Mouse (Mus musculus) stomach, postnatal 0 days (tissue): ENCODE measurements around the gene Anapc5. TPM values are rescaled to one million over a fixed set of nuclear protein-coding genes. Genes with fewer than 3 reads are reported as not detected.

Experiments used
- ATAC-seq: fragments of 200-750 bp; cut with Nextera tagmentation; 2 replicates; pipeline ENCODE4 v1.8.0; 2017; ENCODE audit not compliant: low FRiP score, low TSS enrichment
- DNase-seq: peaks from one replicate; pipeline ENCODE4 v3.0.0-alpha.2; 2016; ENCODE audit warnings: low spot score
- H3K27ac ChIP-seq: fragments of 300-500 bp; sonication (generic); replicated peaks from 2 replicates; pipeline ENCODE4 v1.5.1; 2014; ENCODE audit warnings: mild to moderate bottlenecking, control low read depth
- H3K27me3 ChIP-seq: fragments of 300-500 bp; sonication (generic); 2 replicates; pipeline ENCODE4 v1.6.1; 2014; ENCODE audit warnings: low read length; ENCODE audit not compliant: control insufficient read depth, insufficient read depth
- H3K36me3 ChIP-seq: fragments of 300-500 bp; sonication (generic); 2 replicates; pipeline ENCODE4 v1.6.1; 2014; ENCODE audit warnings: low read length, mixed read lengths; ENCODE audit not compliant: control insufficient read depth, insufficient read depth
- H3K4me1 ChIP-seq: fragments of 300-500 bp; sonication (generic); replicated peaks from 2 replicates; pipeline ENCODE4 v1.6.1; 2014; ENCODE audit warnings: antibody characterized with exemption; ENCODE audit not compliant: control insufficient read depth, insufficient read depth
- H3K4me2 ChIP-seq: fragments of 300-500 bp; sonication (generic); replicated peaks from 2 replicates; pipeline ENCODE4 v1.6.1; 2014; ENCODE audit warnings: low read depth, mild to moderate bottlenecking, control low read depth, moderate library complexity
- H3K4me3 ChIP-seq: fragments of 300-500 bp; sonication (generic); 2 replicates; pipeline ENCODE4 v1.5.1; 2014; ENCODE audit warnings: low read depth, low read length, control low read depth
- H3K9ac ChIP-seq: fragments of 300-500 bp; sonication (generic); 2 replicates; pipeline ENCODE4 v1.6.1; 2014; ENCODE audit warnings: mild to moderate bottlenecking, low read length, control low read depth, mixed read lengths
- H3K9me3 ChIP-seq: fragments of 300-500 bp; sonication (generic); 2 replicates; pipeline ENCODE4 v1.6.1; 2016; ENCODE audit warnings: low read length; ENCODE audit not compliant: control insufficient read depth
- CTCF ChIP-seq: IDR thresholded peaks from 2 replicates; pipeline ENCODE4 v1.5.1; 2016; ENCODE audit warnings: antibody characterized with exemption, low read depth, mild to moderate bottlenecking, moderate library complexity
- EP300 ChIP-seq: optimal IDR thresholded peaks from 2 replicates; pipeline ENCODE3; 2016; ENCODE audit warnings: antibody characterized with exemption
- WGBS: fragments of 180-500 bp; shearing (Covaris S2); extraction: QIAGEN DNeasy Blood & Tissue Kit; methylation state at CpG from one replicate; pipeline ENCODE4 v1.1.7; 2014; 5-methylcytosine and 5-hydroxymethylcytosine counted together
- polyA plus RNA-seq: library from polyadenylated mRNA; unstranded; fragments of >200 nt; fragmentation: Nextera tagmentation; extraction: Ambion mirVana; gene quantifications from 2 replicates; pipeline ENCODE4 v1.2.1, GENCODE M21; 2015

The Anapc5 gene
- polyA plus RNA-seq: 168 and 169 TPM in 2 replicates

DNA sequence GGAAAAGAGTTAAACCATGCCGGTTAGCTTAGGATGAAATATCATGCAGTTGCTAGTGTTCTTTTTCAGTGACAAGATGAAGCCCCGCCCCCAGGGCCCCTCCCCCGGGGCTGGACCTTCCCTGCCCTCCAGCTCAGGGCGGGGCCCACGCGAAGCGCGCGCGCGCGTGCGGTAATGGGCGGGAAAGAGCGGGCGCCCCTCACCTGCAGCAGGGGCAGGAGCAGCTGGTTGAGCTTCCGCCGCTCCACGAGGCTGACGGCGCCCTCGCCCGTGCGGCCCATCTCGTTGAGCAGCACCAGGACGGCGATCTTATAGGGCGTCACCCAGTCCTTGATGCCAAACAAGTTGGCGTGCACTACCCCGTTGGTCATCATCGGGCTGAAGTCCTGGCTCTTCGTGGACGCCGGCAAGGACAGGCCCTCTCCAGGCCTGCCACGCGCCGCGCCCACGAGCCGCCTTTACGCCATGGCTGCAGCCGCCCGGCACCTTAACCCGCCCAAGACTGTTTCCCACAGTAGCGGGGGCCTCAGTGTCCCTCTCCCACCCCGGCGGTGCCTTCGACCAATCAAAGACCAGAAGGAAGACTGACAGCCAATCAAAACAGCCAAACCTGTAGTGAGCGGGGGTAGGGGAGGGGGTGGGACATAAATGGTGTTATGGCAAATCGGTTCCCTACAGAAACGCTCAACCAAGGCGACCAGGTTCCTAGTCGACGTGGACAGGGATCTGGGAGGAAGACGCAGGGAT, at the start of gene Anapc5:
Gene Anapc5, minus strand, starts transcription at position 563 of the 747 bp plus-strand sequence.
- ATAC-seq (peak; percentile 99), DNase-seq (peak; percentile 94)
- peak within 1 kb of the TSS; percentile 97 for H3K27ac ChIP-seq
- no peaks in the 10 kb centered on the region for H3K4me1 ChIP-seq
- H3K9me3 ChIP-seq: no peaks in the 10 kb centered on the region
- peaks cover 18% of the 10 kb centered on the region for H3K36me3 ChIP-seq
- peak within 1 kb of the TSS; percentile 60 for H3K4me2 ChIP-seq
- peak within 1 kb of the TSS; percentile 80 for H3K4me3 ChIP-seq
- TF ChIP-seq CTCF: peak; percentile 1; the same call in 1 of the 2 replicates
- TF ChIP-seq EP300: peak; percentile 74
- WGBS: under 1% methylated on average over 49 of the region's 55 CpGs
- H3K9ac ChIP-seq: peak within 1 kb of the TSS; percentile 81
- no peaks in the 10 kb centered on the region for H3K27me3 ChIP-seq

DNA sequence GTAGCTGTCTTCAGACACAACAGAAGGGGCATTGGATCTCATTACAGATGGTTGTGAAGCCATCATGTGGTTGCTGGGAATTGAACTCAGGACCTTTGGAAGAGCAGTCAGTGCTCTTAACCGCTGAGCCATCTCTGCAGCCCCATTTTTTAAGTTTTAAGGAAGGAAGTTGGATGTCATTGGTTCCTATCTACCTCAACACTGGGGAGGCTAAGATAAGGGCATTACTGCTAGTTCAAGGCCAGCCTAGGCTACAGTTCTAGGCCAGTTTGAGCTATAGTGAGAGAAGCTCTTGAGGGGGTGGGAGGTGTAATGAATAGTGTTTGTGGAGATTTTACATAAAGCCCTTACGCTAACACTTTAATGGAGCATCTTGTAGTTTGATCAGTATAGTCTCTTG, 41.9 kb upstream of the Anapc5 start:
- Histone ChIP-seq H3K4me2 (no peak overlapping the region), H3K4me3 (no peak overlapping the region), H3K27ac (no peak overlapping the region), H3K4me1 (no peaks in the 10 kb centered on the region), H3K27me3 (no peaks in the 10 kb centered on the region), H3K9ac (no peak overlapping the region), H3K36me3 (peaks cover 13% of the 10 kb centered on the region; the same call in 1 of the 2 replicates), H3K9me3 (no peaks in the 10 kb centered on the region)
- no peak for DNase-seq
- no peak for ATAC-seq
- TF ChIP-seq CTCF: no peak
- TF ChIP-seq EP300: no peak
- WGBS: 98% methylated on average over 2 of the region's 2 CpGs

DNA sequence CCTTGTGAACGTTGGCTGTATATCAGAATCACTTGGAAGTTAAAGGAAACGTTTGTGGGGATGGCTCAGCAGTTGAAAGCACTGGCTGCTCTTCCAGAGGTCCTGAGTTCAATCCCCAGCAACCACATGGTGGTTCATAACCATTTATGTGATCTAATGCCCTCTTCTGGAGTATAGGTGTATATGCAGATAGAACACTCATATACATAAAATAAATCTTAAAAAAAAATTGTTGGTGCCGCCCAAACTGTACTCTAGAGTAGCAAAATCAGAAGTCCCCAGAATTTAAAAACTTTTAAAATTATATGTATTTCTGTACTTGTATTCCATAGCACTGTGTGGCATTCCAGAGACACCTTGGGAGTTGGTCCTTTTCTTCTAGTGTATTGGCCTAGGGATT, 34.7 kb upstream of the Anapc5 start:
- Histone ChIP-seq H3K9me3 (no peaks in the 10 kb centered on the region), H3K9ac (no peak overlapping the region), H3K4me3 (no peak overlapping the region), H3K36me3 (no peaks in the 10 kb centered on the region), H3K27ac (no peak overlapping the region), H3K4me2 (no peak overlapping the region), H3K4me1 (0 out of 2 replicates have a peak, but pooled peaks cover 4% of the 10 kb centered on the region), H3K27me3 (no peaks in the 10 kb centered on the region)
- TF ChIP-seq EP300 (no peak), CTCF (peak; percentile 42)
- DNase-seq: no peak
- WGBS: 54% methylated on average over 3 of the region's 3 CpGs
- no peak for ATAC-seq

DNA sequence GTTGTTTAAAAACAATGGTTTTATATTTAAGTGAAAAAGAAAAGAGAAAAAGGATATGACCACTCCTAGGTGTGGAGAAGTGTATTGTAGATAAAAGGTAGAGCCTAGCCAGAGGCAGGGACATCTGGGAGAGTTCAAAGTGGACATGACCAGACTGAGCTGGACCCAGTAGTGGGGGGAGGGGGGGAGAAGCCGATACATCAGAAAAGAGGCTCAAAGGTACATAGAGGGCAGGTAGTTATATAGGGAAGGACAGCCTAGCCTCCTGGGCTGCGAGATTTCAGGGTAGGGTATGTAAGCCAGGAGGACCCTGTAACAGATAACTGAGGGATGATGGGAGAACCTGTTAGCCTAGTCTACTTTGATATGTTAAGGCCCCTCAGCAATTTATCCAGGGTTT, 31.5 kb upstream of the Anapc5 start:
- WGBS: 66% methylated on average over 2 of the region's 2 CpGs

DNA sequence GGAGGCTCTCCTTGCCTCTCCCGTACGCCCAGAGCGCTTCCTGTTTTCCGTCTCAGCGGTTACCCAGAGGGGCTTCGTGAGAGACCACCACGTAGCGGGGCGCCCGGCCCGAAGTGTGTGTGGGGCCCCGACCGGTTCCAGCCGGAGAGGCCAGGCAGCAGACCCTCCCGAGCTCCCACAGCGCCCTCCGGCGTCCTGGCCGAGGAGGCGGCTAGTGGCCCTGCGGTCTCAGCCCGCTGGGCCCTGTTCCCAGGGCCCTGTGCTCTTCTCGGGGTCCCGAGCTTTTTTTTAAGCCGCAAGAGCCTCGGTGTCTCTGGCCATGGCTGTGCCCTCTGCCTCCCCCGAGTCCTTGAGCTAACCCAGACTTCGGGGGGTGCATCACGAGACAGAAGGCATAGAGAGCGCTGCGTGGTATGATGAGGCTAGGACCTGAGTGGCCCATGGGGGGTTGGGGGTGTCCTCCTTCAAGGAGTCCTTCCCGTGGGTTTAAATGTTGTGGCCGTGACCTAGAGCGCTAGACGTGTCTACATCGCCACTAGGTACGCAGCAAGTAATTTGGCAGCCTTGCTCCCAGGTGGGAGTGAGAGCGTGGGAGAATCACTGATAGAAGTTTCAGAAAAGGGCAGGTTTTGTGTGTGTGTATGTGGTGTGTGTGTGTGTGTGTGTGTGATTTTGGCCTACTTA, 29.3 kb upstream of the Anapc5 start:
- peak; percentile 70 for TF ChIP-seq CTCF
- TF ChIP-seq EP300: no peak
- Histone ChIP-seq H3K27me3 (no peaks in the 10 kb centered on the region), H3K9ac (peak overlapping the region; percentile 92), H3K4me2 (peak overlapping the region; percentile 96), H3K36me3 (no peaks in the 10 kb centered on the region), H3K27ac (peak overlapping the region; percentile 93), H3K9me3 (no peaks in the 10 kb centered on the region), H3K4me1 (0 out of 2 replicates have a peak, but pooled peaks cover 4% of the 10 kb centered on the region), H3K4me3 (peak overlapping the region; percentile 76)
- DNase-seq (peak; percentile 78), ATAC-seq (peak; percentile 84)
- under 1% methylated on average over 37 of the region's 38 CpGs for WGBS

More for the DNA sequence above, 31.5 kb upstream of the Anapc5 start:
- H3K4me1 ChIP-seq: 0 out of 2 replicates have a peak, but pooled peaks cover 4% of the 10 kb centered on the region
- H3K27me3 ChIP-seq: no peaks in the 10 kb centered on the region
- DNase-seq: no peak
- H3K4me2 ChIP-seq: no peak overlapping the region
- no peak for TF ChIP-seq CTCF
- no peak for TF ChIP-seq EP300
- no peak overlapping the region for H3K27ac ChIP-seq
- H3K9me3 ChIP-seq: no peaks in the 10 kb centered on the region
- no peaks in the 10 kb centered on the region for H3K36me3 ChIP-seq
- ATAC-seq: no peak
- no peak overlapping the region for H3K9ac ChIP-seq
- no peak overlapping the region for H3K4me3 ChIP-seq
